Mouse (Mus musculus) monocyte, adult 5-6 weeks (primary cell): ENCODE measurements around the gene Nckap1. TPM values are rescaled to one million over a fixed set of nuclear protein-coding genes. Genes with fewer than 3 reads are reported as not detected.
"Not testable (repeated sequence)": the region's sequence is repeated elsewhere in the genome, so short reads cannot be mapped to it uniquely, and the experiment has no call there.

Experiments
- ATAC-seq: fragments of 153-309, 156-312 bp; replicated peaks from 2 replicates; pipeline ENCODE4 v1.8.0; 2017; ENCODE audit warnings: mild to moderate bottlenecking; ENCODE audit not compliant: low TSS enrichment, insufficient number of reproducible peaks, severe bottlenecking, poor library complexity, low FRiP score
- total RNA-seq: library from RNA; stranded (forward); fragments of 200-1000, 200-491, 200-594 nt; gene quantifications from 3 replicates; pipeline ENCODE4 v1.2.3, GENCODE M21; 2017

Nckap1 gene
- total RNA-seq, 1 experiment from 2014 or later, result 5.4 TPM

DNA sequence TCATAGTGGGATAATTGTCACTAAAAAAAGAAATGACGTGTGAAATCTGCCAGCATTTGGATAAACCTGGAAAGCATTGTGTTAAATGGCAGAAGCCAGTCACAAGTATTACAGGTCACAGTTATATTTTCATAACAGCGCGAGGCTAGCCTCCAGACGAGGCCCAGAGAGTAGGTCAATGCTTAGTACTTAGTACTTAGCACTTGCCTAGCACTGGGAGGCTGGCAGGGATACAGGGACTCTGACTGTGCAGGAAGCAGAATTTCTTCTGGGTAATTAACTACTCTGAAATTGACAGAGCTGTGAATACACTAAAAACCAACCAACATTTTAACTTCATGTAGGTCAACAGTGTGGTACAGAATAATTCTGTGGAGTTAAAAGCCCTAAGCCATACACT lies 13.8 kb downstream of the Nckap1 start:
- no peak for ATAC-seq

DNA sequence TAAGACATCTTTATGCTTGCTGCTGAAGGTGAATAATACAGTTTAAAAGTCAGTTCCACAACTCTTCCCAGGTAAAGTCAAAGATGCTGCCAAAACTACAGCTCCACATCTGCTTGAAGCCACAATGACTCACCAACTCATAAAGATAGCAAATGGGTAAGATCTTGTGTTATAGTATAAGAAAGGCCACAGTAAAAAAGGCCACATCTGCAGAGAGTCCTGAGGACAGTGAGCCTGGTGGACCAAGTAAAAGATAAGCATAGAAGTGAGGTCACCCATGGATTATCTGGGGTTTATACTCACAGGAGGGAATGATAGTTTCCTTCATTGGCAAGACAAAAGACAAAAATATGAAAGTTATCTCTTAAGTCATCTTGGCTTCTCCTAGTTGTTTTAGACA lies 18.9 kb downstream of the Nckap1 start:
- ATAC-seq, result no peak

GRCm38 (mm10) chr2:80561478-80561877 lies 19.7 kb downstream of the Nckap1 start:
- ATAC-seq, result no peak

DNA sequence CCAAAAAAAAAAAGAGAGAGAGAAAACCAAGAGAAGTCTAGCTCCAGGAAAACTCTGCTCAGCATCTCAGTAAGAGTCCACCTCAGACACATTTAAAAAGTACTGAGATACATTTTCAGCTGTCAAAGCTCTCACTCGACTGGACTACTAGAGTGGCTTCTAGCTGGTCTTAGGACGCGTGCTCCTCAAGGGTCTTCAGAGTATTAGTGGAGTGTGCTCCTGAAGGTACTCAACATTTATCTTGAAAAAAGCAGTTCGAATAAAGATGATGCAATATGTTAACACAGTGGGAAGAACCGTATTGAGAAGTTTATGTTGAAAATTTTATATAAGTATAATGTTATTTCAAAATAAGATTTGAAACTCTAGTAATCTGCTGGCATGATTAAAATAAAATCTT lies 20.4 kb downstream of the Nckap1 start:
- no peak for ATAC-seq

DNA sequence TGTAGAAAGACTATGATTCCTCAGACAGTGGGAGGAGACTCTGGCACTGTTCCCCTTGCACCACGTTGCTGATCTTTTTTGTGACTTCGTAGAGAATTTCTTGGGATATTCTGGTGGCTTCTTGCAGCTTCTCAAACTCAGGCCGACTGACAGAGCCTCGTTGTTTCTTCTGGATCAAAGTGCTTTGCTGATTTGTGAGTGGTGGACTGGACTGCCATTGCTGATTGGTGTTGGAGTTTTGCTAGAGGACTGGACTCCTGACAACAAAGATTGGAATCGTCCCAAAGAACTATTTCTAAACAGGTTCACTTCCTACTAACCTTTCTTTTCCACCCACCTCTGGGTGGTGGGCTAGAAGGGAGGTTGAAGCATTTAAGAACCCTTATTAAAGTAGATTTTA lies 21.5 kb downstream of the Nckap1 start:
- no peak for ATAC-seq

DNA sequence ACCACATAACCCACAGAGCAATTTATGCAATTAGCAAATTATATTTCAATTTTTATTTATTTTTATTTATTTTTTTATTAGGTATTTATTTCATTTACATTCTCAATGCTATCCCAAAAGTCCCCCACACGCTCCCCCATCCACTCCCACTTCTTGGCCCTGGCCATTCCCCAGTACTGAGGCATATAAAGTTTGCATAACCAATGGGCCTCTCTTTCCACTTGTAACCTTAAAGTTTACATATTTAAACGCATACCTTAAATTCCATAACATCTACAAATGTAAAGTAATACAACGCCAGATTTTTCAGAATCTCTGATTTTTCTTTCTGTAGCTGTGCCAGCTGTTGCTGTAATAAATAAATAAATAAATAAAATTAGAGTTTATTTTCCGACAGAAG lies 26.7 kb downstream of the Nckap1 start:
- no peak for ATAC-seq

GRCm38 (mm10) chr2:80549704-80550103 lies 31.5 kb downstream of the Nckap1 start:
- no peak for ATAC-seq

- ATAC-seq, result no peak
Observed at GRCm38 (mm10) chr2:80547901-80548300, 33.3 kb downstream of the Nckap1 start.

DNA sequence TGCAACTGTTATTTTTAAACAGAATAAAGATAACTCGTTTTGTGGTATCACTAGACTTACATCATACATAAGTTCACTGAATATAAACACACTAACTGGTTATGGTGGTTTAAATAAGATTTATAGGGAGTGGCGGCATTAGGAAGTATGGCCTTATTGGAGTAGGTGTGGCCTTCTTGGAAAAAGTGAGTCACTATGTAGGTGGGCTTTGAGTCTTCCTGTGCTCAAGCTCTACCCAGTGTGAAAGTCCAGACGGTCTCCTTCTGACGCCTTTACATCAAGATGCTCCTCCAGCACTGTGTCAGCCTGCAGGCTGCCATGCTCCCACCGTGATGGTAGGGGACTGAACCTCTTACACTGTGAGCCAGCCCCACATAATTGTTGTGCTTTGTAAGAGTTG lies 38.4 kb downstream of the Nckap1 start:
- no peak for ATAC-seq

DNA sequence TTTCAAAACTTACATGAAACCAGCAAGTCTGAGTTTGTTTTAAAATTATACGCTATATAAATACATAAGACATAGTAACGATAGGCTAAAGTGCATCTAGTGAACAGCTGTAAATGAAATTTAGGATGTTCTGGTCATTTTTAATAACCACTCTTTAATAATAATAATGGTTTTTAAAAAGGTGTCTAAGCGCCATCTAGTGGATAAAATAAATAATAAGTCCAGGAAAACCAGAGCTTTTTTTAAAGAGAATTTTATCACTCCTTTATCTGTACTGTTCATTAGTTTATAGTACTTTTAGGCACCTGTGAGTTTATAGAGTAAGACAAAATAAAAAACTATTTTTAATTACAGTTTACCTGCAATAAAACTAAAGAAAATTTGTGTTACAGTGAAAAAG lies 44.0 kb downstream of the Nckap1 start:
- ATAC-seq, result no peak

- no peak for ATAC-seq
Observed at GRCm38 (mm10) chr2:80536608-80537007, 44.6 kb downstream of the Nckap1 start.

GRCm38 (mm10) chr2:80524275-80524674 lies 56.9 kb downstream of the Nckap1 start:
- ATAC-seq, result peak; percentile 93

DNA sequence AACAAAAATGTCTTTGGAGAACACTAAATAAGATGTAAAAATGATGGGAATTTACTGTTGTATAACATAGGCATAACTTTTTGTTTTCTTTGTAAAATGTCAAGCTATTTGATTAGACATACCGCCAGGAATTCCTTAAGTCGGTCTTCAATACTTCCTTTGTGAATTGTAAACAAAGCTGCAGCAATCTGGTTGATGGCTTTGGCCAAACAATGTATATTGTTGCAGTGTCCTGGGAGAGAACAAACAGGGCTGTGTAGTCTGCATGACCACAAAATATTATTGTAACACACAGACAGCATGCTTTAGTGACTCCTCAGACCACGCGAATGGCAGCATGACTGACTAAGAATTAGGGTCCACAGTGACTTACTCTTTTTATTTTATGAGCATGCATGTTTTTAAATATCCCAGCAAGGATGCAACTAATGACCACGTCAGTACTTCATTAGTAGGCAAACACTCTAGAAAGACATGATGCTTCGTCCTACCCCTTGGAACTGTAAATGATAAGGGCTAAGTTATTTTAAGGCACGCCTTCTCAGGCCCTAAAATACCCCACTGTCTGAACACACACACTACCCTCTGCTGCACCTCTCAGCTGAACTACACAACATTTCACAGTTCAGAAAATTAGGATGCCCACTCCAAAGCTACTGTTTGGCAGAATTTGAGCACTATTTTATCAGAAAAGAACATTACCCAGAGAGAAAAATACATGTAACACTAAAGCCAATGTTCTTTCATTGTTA lies 75.0 kb downstream of the Nckap1 start:
- no peak for ATAC-seq

DNA sequence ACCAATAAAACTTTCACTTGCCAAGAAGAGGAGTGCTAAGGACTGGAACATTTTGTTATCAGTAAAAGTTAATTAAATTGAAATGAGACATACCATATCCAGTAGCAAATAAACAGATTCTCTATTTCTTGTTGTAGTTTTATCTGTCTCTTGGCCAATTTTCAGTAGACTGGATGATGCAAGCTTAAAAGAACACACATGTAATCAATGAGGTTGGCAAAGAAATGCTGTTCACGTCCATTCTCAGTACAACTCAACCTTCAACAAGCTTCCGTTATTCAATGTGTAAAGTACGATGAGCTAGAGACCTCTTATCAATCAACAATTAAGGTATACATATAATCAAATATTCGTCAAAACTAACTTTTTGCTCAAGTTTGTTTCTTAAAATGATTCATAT lies 79.0 kb downstream of the Nckap1 start:
- ATAC-seq, result no peak

- ATAC-seq, result not testable (repeated sequence)
Observed at GRCm38 (mm10) chr2:80495304-80495703, 85.9 kb downstream of the Nckap1 start.

- ATAC-seq, result no peak
Observed at GRCm38 (mm10) chr2:80486851-80487250, 94.3 kb downstream of the Nckap1 start.

- ATAC-seq, result no peak
Observed at GRCm38 (mm10) chr2:80484951-80485350, 96.2 kb downstream of the Nckap1 start.

- no peak for ATAC-seq
Observed at GRCm38 (mm10) chr2:80475831-80476230, 105.3 kb downstream of the Nckap1 start.

- ATAC-seq, result no peak
Observed at GRCm38 (mm10) chr2:80474247-80474796, 106.9 kb downstream of the Nckap1 start.

DNA sequence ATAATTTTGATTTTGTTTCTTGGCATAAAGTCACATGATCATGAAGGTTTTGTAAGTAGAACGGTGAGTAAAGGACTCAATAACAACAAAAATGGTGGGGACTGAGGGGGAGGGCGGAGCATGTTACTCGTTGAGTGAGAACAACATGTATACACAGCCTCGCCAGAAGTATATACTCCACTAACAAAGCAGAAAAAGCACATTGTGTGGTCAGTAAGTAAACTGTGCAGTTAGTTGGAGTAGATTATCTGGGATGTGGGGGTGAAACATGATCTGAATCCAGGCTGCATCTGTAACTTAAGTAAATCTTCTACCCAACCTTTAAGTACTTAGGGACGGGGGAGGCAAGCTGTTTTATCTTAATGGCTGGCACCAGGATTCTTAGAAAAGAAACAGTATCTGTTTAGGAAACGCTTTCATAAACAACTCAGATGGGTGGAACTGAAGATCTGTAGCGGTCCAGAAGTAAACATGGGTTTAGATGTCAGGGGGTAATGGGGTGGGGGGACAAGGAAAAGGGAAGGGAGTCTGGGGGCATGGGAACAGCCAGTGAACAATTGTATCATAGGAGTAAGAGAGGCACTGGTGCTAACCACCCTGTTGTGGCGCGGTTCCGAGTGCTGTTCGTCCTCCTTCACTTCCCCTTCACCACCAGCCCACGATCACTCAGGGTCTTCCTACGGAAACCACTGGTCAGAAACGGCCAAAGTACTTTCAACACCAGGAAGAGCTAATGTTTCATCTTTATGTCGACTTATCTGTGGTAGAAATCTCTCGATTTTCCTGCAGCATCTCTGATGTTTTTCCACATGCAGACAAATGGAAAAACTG lies 115.0 kb downstream of the Nckap1 start:
- ATAC-seq, result no peak
